Mouse (Mus musculus) testis, adult 2 months (tissue): ENCODE measurements at regions not wholly inside any gene's neighbourhood (a gene's known extent, or its start where the extent isn't known, plus 50 kb on each side); places are given as distances from the start of the nearest gene placed in this dataset.

Experiments
- H3K27ac ChIP-seq: fragments of 200-500 bp; 2 replicates; pipeline ENCODE4 v1.5.1; 2012; ENCODE audit warnings: low read depth, low read length; ENCODE audit not compliant: control insufficient read depth, insufficient read depth
- H3K27me3 ChIP-seq: fragments of 200-500 bp; 2 replicates; pipeline ENCODE4 v1.6.1; 2012; ENCODE audit warnings: mild to moderate bottlenecking, low read length, moderate library complexity; ENCODE audit not compliant: control insufficient read depth, insufficient read depth
- H3K36me3 ChIP-seq: fragments of 200-500 bp; 2 replicates; pipeline ENCODE4 v1.6.1; 2012; ENCODE audit warnings: mild to moderate bottlenecking, low read length; ENCODE audit not compliant: control insufficient read depth, insufficient read depth
- H3K4me1 ChIP-seq: fragments of 200-500 bp; 2 replicates; pipeline ENCODE4 v1.6.1; 2012; ENCODE audit warnings: low read length; ENCODE audit not compliant: control insufficient read depth, insufficient read depth
- H3K4me3 ChIP-seq: fragments of 200-500 bp; 2 replicates; pipeline ENCODE4 v1.5.1; 2012; ENCODE audit warnings: low read depth, mild to moderate bottlenecking, low read length, moderate library complexity, mixed read lengths; ENCODE audit not compliant: control insufficient read depth
- CTCF ChIP-seq: fragments of 200-500 bp; IDR thresholded peaks from 2 replicates; pipeline ENCODE4 v1.5.1; 2012; ENCODE audit warnings: low read depth, mild to moderate bottlenecking, inconsistent platforms, low read length, moderate library complexity; ENCODE audit not compliant: control insufficient read depth, insufficient read depth, insufficient replicate concordance
- POLR2A ChIP-seq: fragments of 200-500 bp; IDR thresholded peaks from 2 replicates; pipeline ENCODE4 v1.6.1; 2012; ENCODE audit warnings: low read depth, mild to moderate bottlenecking, inconsistent platforms, low read length, moderate library complexity; ENCODE audit not compliant: control insufficient read depth

DNA sequence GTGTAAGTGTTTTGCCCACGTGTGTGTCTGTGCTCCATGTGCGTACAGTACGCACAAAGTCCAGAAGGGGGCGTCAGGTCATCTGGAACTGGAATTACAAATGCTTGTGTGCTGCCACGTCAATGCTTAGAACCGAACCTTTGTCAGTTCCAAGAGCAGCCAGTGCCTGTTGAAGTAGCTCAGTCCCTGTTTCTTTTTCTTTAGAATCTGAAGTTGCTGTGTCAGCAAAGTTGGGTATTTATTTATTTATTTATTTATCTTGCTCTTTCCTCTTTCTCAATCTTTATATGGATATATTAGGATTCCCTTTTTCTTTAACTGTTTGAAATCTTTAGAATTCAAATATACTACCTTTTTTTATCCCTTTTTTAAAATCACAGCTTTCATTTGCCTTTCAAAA lies 567.6 kb upstream of the Mki67 start:
- no peak for TF ChIP-seq POLR2A
- Histone ChIP-seq H3K4me1 (no peaks in the 10 kb centered on the region), H3K27me3 (no peaks in the 10 kb centered on the region)

DNA sequence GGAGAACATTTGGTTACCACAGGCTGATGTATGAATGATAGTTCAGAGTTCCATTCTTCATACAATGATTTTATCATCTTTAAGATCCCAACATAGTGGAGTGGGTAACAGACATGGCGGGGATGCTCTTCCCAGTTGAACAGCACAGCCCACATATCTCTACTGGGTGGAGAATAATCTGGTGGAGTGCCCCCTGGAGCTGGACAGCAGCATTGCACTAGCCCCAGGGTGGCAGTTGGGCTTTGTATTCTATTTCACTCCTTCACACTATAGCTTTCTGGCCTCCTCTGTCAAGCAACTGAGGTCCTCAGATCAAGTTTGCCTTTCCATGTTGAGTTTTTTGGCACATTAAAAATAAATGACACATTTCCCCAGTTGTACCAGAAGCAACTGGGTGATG lies 569.4 kb upstream of the Mki67 start:
- H3K27ac ChIP-seq, result no peak overlapping the region
- no peak for TF ChIP-seq POLR2A
- TF ChIP-seq CTCF, result peak; percentile 33; the same call in 1 of the 2 replicates

More for the DNA sequence above, 567.6 kb upstream of the Mki67 start:
- no peak overlapping the region for H3K4me3 ChIP-seq
- H3K27ac ChIP-seq, result no peak overlapping the region
- no peaks in the 10 kb centered on the region for H3K36me3 ChIP-seq

GRCm38 (mm10) chr7:136293536-136294145 lies 577.5 kb upstream of the Mki67 start:
- H3K27ac ChIP-seq, result no peak overlapping the region
- no peaks in the 10 kb centered on the region for H3K4me1 ChIP-seq
- no peak overlapping the region for H3K4me3 ChIP-seq
- H3K27me3 ChIP-seq, result no peaks in the 10 kb centered on the region
- TF ChIP-seq POLR2A (no peak), CTCF (no peak)
- H3K36me3 ChIP-seq, result no peaks in the 10 kb centered on the region

More for the DNA sequence above, 569.4 kb upstream of the Mki67 start:
- no peak overlapping the region for H3K4me3 ChIP-seq
- no peaks in the 10 kb centered on the region for H3K4me1 ChIP-seq
- no peaks in the 10 kb centered on the region for H3K27me3 ChIP-seq
- no peaks in the 10 kb centered on the region for H3K36me3 ChIP-seq

DNA sequence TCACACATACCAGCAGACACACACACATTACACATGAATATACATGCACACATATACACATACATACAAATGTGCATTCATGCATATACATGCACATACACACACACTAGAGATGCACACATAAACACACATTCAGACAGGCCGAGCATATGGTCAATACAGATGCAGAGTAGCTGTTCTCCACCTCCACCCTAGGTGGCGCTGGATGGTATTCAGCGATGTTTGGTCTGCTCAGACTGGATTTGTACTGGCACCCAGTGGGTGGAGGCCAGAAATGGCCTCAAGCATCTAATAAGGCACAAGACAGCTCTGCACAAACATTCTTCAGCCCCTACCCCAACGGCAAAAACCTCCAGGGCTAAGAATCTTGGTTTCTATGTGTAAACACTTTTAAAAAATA lies 578.3 kb upstream of the Mki67 start:
- no peaks in the 10 kb centered on the region for H3K36me3 ChIP-seq
- TF ChIP-seq POLR2A (no peak), CTCF (peak; percentile 41; the same call in 1 of the 2 replicates)
- no peak overlapping the region for H3K4me3 ChIP-seq
- H3K4me1 ChIP-seq, result no peaks in the 10 kb centered on the region
- H3K27me3 ChIP-seq, result no peaks in the 10 kb centered on the region
- no peak overlapping the region for H3K27ac ChIP-seq

GRCm38 (mm10) chr7:136297901-136298513 lies 581.8 kb upstream of the Mki67 start:
- TF ChIP-seq CTCF (no peak), POLR2A (no peak)
- no peak overlapping the region for H3K27ac ChIP-seq
- H3K36me3 ChIP-seq, result no peaks in the 10 kb centered on the region
- H3K4me3 ChIP-seq, result no peak overlapping the region
- no peaks in the 10 kb centered on the region for H3K4me1 ChIP-seq
- H3K27me3 ChIP-seq, result no peaks in the 10 kb centered on the region

DNA sequence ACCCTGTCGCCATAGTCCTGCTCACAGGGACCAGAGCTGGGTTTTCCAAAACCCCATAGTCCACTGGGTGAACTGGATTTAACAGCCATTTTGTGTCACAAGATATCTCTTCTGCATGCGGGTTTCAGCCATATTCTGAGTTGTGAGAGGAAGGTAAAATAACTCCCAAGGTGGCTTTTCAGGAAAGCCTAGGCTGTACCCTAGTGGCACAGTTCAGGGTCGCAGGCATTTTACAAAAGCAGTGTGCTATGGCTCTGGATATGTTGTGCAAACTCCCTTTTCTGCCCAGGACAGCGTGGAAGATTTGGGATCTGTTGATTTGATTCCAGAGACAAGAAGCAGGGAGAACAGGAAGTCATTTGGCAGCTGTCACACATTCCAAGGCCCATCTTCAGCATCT lies 588.3 kb upstream of the Mgmt start:
- Histone ChIP-seq H3K36me3 (no peaks in the 10 kb centered on the region), H3K27me3 (no peaks in the 10 kb centered on the region), H3K4me3 (no peak overlapping the region), H3K4me1 (no peaks in the 10 kb centered on the region), H3K27ac (no peak overlapping the region)
- TF ChIP-seq CTCF (no peak), POLR2A (no peak)

DNA sequence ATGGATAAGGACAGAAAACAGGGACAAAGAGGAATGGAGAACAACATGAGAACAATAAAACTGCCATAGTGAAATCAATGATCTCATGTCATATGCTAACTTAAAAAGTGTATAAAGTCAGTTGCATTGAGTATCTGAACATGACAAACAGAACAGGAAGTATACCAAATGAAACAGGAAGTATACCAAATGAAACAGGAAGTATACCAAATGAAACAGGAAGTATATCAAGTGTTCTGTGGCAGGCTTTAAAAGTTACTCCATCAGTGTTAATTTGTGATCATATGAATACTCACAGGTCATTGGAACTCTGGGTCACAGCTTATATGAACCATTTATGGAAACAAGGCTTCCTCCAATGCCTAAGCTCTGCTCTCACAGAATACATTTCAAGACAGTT lies 585.6 kb upstream of the Mgmt start:
- Histone ChIP-seq H3K4me1 (no peaks in the 10 kb centered on the region), H3K36me3 (no peaks in the 10 kb centered on the region), H3K27me3 (no peaks in the 10 kb centered on the region), H3K4me3 (no peak overlapping the region), H3K27ac (no peak overlapping the region)
- no peak for TF ChIP-seq CTCF
